Mouse (Mus musculus): ENCODE measurements around the gene Galnt16.
A peak's percentile ranks its signal among the peaks of the same experiment; 100 is the strongest.

Galnt16 gene

GRCm38 (mm10) chr12:80663935-80664334, 145.9 kb downstream of the Galnt16 start:
- DNase-seq (ENCODE audit: low spot score) = no peak

GRCm38 (mm10) chr12:80668391-80668790, 150.3 kb downstream of the Galnt16 start:
- DNase-seq (ENCODE audit: low spot score) = no peak

GRCm38 (mm10) chr12:80673170-80673569, 155.1 kb downstream of the Galnt16 start:
- peak; percentile 69 for DNase-seq (ENCODE audit: low spot score)

Data from adipocyte (in vitro differentiated cells).